Mouse (Mus musculus): ENCODE measurements around the gene Ifi209. TPM values are rescaled to one million over a fixed set of nuclear protein-coding genes. Genes with fewer than 3 reads are reported as not detected.
"Not testable (repeated sequence)": the region's sequence is repeated elsewhere in the genome, so short reads cannot be mapped to it uniquely, and the experiment has no call there.

Gene Ifi209
- 0.10 and 0.13 TPM in 2 replicates for polyA plus RNA-seq (2016; fragmentation: Nextera tagmentation; extraction: Ambion mirVana)

GRCm38 (mm10) chr1:173630622-173631021, at the start of gene Ifi209:
TSS of gene Ifi209 (plus strand) at chr1:173630917.
- H3K4me1 ChIP-seq; H3K27ac ChIP-seq (replicated peaks); H3K9me3 ChIP-seq; H3K27me3 ChIP-seq; H3K4me2 ChIP-seq (replicated peaks); H3K36me3 ChIP-seq; H3K9ac ChIP-seq (replicated peaks); H3K4me3 ChIP-seq; ATAC-seq (ENCODE audit: low FRiP score, low read depth): not testable (repeated sequence)
- WGBS = 79% methylated on average over 2 of the region's 2 CpGs

GRCm38 (mm10) chr1:173589698-173590097, 41.0 kb upstream of the Ifi209 start:
- H3K4me2 ChIP-seq (replicated peaks); ATAC-seq (ENCODE audit: low FRiP score, low read depth); H3K4me3 ChIP-seq; H3K9me3 ChIP-seq; H3K27ac ChIP-seq (replicated peaks); H3K27me3 ChIP-seq; H3K4me1 ChIP-seq; H3K9ac ChIP-seq (replicated peaks); H3K36me3 ChIP-seq: not testable (repeated sequence)
- WGBS = 87% methylated on average over 2 of the region's 2 CpGs

GRCm38 (mm10) chr1:173598838-173599494, 31.8 kb upstream of the Ifi209 start, which contains the start of gene Ifi213:
TSS of gene Ifi213 (minus strand) at chr1:173599274.
- H3K27ac ChIP-seq (replicated peaks); H3K36me3 ChIP-seq; H3K9me3 ChIP-seq: not testable (repeated sequence)

GRCm38 (mm10) chr1:173610291-173610690, 20.4 kb upstream of the Ifi209 start:
- not testable (repeated sequence) for H3K36me3 ChIP-seq; H3K27ac ChIP-seq (replicated peaks); ATAC-seq (ENCODE audit: low FRiP score, low read depth); H3K4me3 ChIP-seq; H3K9me3 ChIP-seq; H3K4me1 ChIP-seq; H3K9ac ChIP-seq (replicated peaks); H3K4me2 ChIP-seq (replicated peaks); H3K27me3 ChIP-seq
- 86% methylated on average over 3 of the region's 3 CpGs for WGBS

More at GRCm38 (mm10) chr1:173598838-173599494, 31.8 kb upstream of the Ifi209 start, which contains the start of gene Ifi213:
- H3K4me2 ChIP-seq (replicated peaks); H3K4me1 ChIP-seq; ATAC-seq (ENCODE audit: low FRiP score, low read depth); H3K4me3 ChIP-seq; H3K9ac ChIP-seq (replicated peaks); H3K27me3 ChIP-seq: not testable (repeated sequence)
- 83% methylated on average over 3 of the region's 3 CpGs for WGBS

- 80% methylated on average over 2 of the region's 2 CpGs for WGBS
- H3K9me3 ChIP-seq; ATAC-seq (ENCODE audit: low FRiP score, low read depth); H3K4me3 ChIP-seq; H3K27ac ChIP-seq (replicated peaks); H3K4me1 ChIP-seq; H3K9ac ChIP-seq (replicated peaks); H3K36me3 ChIP-seq; H3K4me2 ChIP-seq (replicated peaks); H3K27me3 ChIP-seq: not testable (repeated sequence)
Observed at GRCm38 (mm10) chr1:173622216-173622615, 8.5 kb upstream of the Ifi209 start.

- Histone ChIP-seq H3K9ac (replicated peaks) (no peak overlapping the region), H3K27ac (replicated peaks) (no peak overlapping the region), H3K4me1 (no peaks in the 10 kb centered on the region), H3K4me3 (no peak overlapping the region), H3K4me2 (replicated peaks) (no peak overlapping the region), H3K36me3 (no peaks in the 10 kb centered on the region), H3K27me3 (no peaks in the 10 kb centered on the region), H3K9me3 (no peaks in the 10 kb centered on the region)
- no peak for ATAC-seq (ENCODE audit: low FRiP score, low read depth)
- WGBS = 88% methylated on average over 2 of the region's 2 CpGs
Observed at GRCm38 (mm10) chr1:173624052-173624451, 6.7 kb upstream of the Ifi209 start.

GRCm38 (mm10) chr1:173626686-173627085, 4.0 kb upstream of the Ifi209 start:
- WGBS = 75% methylated on average over 2 of the region's 2 CpGs
- no peaks in the 10 kb centered on the region for H3K9me3 ChIP-seq
- no peak overlapping the region for H3K27ac ChIP-seq (replicated peaks)
- H3K27me3 ChIP-seq = no peaks in the 10 kb centered on the region
- H3K4me2 ChIP-seq (replicated peaks) = no peak overlapping the region
- no peaks in the 10 kb centered on the region for H3K36me3 ChIP-seq
- no peak overlapping the region for H3K4me3 ChIP-seq
- no peak for ATAC-seq (ENCODE audit: low FRiP score, low read depth)
- H3K9ac ChIP-seq (replicated peaks) = no peak overlapping the region
- no peaks in the 10 kb centered on the region for H3K4me1 ChIP-seq

- Histone ChIP-seq H3K9ac (replicated peaks) (no peak overlapping the region), H3K27me3 (no peaks in the 10 kb centered on the region), H3K4me2 (replicated peaks) (no peak overlapping the region), H3K4me3 (no peak overlapping the region), H3K27ac (replicated peaks) (no peak overlapping the region), H3K4me1 (no peaks in the 10 kb centered on the region), H3K36me3 (no peaks in the 10 kb centered on the region), H3K9me3 (no peaks in the 10 kb centered on the region)
- 94% methylated on average over 5 of the region's 5 CpGs for WGBS
- no peak for ATAC-seq (ENCODE audit: low FRiP score, low read depth)
Observed at GRCm38 (mm10) chr1:173633969-173634645, 3.4 kb downstream of the Ifi209 start.

GRCm38 (mm10) chr1:173645393-173645792, 14.7 kb downstream of the Ifi209 start:
- ATAC-seq (ENCODE audit: low FRiP score, low read depth) = no peak
- no peak overlapping the region for H3K9ac ChIP-seq (replicated peaks)
- H3K27ac ChIP-seq (replicated peaks) = no peak overlapping the region
- H3K36me3 ChIP-seq = no peaks in the 10 kb centered on the region
- H3K4me1 ChIP-seq = no peaks in the 10 kb centered on the region
- H3K27me3 ChIP-seq = no peaks in the 10 kb centered on the region
- H3K4me2 ChIP-seq (replicated peaks) = no peak overlapping the region
- no peak overlapping the region for H3K4me3 ChIP-seq
- 82% methylated on average over 2 of the region's 2 CpGs for WGBS
- H3K9me3 ChIP-seq = no peaks in the 10 kb centered on the region

- H3K36me3 ChIP-seq = no peaks in the 10 kb centered on the region
- no peaks in the 10 kb centered on the region for H3K4me1 ChIP-seq
- no peak overlapping the region for H3K9ac ChIP-seq (replicated peaks)
- H3K4me2 ChIP-seq (replicated peaks) = no peak overlapping the region
- no peaks in the 10 kb centered on the region for H3K27me3 ChIP-seq
- H3K9me3 ChIP-seq = no peaks in the 10 kb centered on the region
- WGBS = 89% methylated on average over 4 of the region's 4 CpGs
- no peak for ATAC-seq (ENCODE audit: low FRiP score, low read depth)
- no peak overlapping the region for H3K27ac ChIP-seq (replicated peaks)
- no peak overlapping the region for H3K4me3 ChIP-seq
Observed at GRCm38 (mm10) chr1:173657973-173658372, 27.3 kb downstream of the Ifi209 start.

- not testable (repeated sequence) for H3K27me3 ChIP-seq; H3K27ac ChIP-seq (replicated peaks); H3K4me1 ChIP-seq; H3K36me3 ChIP-seq; H3K9me3 ChIP-seq; H3K9ac ChIP-seq (replicated peaks); H3K4me2 ChIP-seq (replicated peaks); H3K4me3 ChIP-seq; ATAC-seq (ENCODE audit: low FRiP score, low read depth)
- WGBS = 52% methylated on average over 3 of the region's 3 CpGs
Observed at GRCm38 (mm10) chr1:173673458-173674097, 42.9 kb downstream of the Ifi209 start, which contains the start of gene Ifi208. TSS of gene Ifi208 (plus strand) at chr1:173673675.

GRCm38 (mm10) chr1:173678605-173679004, 47.9 kb downstream of the Ifi209 start:
- not testable (repeated sequence) for H3K9ac ChIP-seq (replicated peaks); H3K9me3 ChIP-seq; H3K27ac ChIP-seq (replicated peaks); H3K27me3 ChIP-seq; H3K4me2 ChIP-seq (replicated peaks); H3K36me3 ChIP-seq; ATAC-seq (ENCODE audit: low FRiP score, low read depth); H3K4me1 ChIP-seq; H3K4me3 ChIP-seq
- WGBS = 75% methylated on average over 1 of the region's 1 CpGs
